Mouse (Mus musculus) urinary bladder, postnatal 36 days (tissue): ENCODE results near the gene Gm49333.

Source experiments
- DNase-seq, 2 experiments: peaks; one replicate each; pipeline ENCODE4 v3.0.0; 2022; ENCODE audit warnings: low spot score in 2 of 2, mixed read lengths in 1 of 2

The Gm49333 gene

DNA sequence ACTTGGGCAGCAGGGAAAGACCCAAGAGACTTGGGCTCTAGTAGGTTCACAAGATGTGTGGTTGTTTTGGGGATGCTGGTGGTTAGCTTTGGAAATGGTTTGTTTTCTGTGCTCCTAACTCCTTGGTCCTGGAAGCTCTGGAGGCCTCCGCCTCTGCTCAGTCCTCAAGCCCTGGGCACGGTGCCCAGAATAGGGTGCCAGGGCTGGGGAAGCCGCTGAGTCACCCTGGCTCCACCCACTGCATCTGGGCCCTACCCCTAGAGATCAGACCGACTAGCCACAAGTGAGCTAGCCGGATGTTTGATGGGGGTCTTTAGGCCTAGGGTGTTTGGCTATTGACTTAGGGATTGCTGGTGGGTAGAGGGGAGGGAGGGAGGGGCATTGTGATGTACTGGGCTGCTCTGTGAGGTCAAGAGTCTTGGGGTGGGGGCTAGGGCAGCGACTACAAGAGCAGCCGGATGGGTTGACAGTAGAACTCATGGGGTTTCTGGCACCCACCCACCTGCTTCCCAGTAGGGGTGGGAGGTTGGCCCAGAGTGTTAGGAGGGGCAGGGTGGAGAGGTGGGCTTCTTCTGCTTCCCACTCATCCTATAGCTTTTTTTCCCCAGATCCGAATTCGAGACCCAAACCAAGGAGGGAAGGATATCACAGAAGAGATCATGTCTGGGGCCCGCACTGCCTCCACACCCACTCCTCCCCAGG lies 66.7 kb downstream of the Gm49333 start:
- DNase-seq = peak; percentile 91 to 92

GRCm38 (mm10) chr16:20690774-20691173 lies 79.4 kb downstream of the Gm49333 start:
- no peak for DNase-seq

- no peak for DNase-seq
These were observed 80.2 kb downstream of the Gm49333 start for GRCm38 (mm10) chr16:20691617-20692016.

DNA sequence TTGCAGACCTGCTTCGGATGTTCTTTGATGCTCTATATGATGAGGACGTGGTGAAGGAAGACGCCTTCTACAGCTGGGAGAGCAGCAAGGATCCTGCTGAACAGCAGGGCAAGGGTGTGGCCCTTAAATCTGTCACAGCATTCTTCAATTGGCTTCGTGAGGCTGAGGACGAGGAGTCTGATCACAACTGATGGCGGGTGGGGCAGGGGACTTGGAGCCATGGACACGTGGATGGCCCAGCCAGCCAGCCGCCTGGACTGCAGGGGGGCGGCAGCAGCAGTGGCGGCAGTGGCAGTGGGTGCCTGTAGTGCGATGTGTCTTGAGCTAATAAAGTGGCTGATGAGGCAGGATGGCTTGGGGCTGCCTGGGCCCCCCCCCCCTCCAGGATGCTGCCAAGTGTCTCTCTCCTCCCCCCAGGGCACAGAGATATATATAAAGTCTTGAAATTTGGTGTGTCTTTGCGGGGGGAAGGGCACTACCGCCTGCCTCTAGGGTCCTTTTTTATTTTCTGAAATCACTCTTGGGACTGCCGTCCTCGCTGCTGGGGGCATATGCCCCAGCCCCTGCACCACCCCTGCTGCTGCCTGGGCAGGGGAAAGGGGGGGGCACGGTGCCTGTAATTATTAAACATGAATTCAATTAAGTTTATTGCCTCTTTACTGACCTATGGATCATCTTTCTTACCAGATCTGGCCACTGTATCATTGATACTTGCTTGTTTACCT lies 81.0 kb downstream of the Gm49333 start:
- no peak for DNase-seq

- DNase-seq = peak; percentile 79 to 86
These were observed 81.8 kb downstream of the Gm49333 start, which contains the start of gene Fam131a for GRCm38 (mm10) chr16:20693111-20693701. Gene Fam131a (plus strand): TSS chr16:20693241.

DNA sequence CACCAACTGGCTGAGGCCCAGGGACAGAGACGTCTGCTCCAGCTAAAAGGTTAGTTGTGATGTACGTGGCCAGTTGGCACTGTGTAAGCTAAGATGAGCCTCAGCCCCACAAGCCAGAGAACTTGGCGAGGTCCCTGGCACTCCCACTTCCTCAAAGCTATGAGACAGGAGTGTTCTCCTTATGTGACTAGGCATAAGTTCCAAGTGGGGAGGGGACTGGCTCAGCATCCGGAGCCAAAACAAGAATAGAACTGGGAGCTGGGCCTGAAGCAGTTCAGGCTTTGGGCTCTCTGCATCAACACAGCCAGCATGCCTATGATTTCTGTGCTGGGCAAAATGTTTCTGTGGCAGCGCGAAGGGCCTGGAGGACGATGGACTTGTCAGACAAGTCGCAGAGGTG lies 83.4 kb downstream of the Gm49333 start:
- no peak for DNase-seq
